Mouse (Mus musculus): ENCODE results near the gene Nmur2.

The Nmur2 gene

DNA sequence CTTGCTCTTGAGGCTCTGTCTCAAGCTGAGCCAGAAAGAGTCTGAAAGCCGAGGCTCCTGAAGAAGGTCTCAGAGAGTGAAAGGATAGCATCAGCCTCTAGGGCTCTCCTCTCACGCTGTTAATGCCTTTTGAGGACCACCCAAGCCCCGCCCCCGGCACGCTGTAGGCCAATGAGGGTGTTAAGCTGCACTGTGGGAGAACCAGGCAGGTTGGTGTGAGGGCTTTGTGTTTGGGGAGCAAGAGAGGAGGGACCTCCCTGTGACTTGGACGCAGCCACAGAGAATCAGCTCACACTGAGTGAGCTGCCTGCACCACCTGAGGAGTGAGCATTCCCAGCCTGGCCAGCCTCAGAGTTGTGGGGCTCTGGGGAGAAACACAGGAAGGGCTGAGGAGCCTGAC lies at the start of gene Nmur2:
Gene Nmur2, minus strand, starts transcription at position 94 of the 400 bp plus-strand sequence.
- DNase-seq (ENCODE audit: low spot score) = no peak

GRCm38 (mm10) chr11:56089127-56089689 lies 48.4 kb upstream of the Nmur2 start:
- no peak for DNase-seq (ENCODE audit: low spot score)

- DNase-seq (ENCODE audit: low spot score) = no peak
Measured at GRCm38 (mm10) chr11:56072131-56072530, 31.3 kb upstream of the Nmur2 start.

- DNase-seq (ENCODE audit: low spot score) = no peak
Measured at GRCm38 (mm10) chr11:56069658-56070057, 28.8 kb upstream of the Nmur2 start.

DNA sequence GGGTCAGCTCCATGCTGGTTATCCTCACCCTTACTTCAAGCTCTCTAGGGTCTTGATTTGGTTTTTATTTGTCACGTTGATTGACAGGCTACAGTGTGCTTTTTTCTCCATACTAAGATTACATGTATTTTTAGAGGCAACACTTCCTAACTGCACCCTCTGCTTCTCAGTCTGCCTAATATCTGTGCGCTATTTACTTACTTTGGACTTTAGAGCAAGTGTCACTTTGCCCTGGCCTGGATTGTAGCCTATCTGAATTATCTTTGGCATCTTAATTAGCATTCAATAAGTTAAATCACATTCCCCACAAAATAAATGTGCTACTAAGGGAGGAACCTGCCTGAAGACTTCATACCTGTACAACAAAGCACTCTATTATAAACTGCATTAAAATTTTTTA lies 24.3 kb upstream of the Nmur2 start:
- DNase-seq (ENCODE audit: low spot score) = no peak

DNA sequence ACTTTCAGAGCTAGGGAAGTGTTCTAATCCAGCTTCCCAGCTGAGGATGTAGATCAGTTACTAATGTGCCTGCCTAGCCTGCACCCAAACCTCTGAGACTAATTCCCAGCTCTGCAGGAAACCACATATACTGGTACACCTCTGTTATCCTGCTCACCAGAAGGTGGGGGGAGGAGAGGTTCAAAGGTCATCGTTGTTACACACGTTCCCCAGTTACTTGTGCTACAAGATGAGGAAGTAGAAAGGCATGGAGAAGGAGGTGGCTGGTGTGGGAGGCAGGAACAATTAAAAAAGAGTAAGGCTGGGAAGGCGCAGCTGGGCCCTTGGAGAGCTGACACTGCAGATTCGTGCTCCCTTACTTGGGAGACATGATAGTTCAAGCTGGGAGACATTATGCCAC lies 23.8 kb upstream of the Nmur2 start:
- DNase-seq (ENCODE audit: low spot score) = no peak

GRCm38 (mm10) chr11:56059236-56059635 lies 18.4 kb upstream of the Nmur2 start:
- no peak for DNase-seq (ENCODE audit: low spot score)

DNA sequence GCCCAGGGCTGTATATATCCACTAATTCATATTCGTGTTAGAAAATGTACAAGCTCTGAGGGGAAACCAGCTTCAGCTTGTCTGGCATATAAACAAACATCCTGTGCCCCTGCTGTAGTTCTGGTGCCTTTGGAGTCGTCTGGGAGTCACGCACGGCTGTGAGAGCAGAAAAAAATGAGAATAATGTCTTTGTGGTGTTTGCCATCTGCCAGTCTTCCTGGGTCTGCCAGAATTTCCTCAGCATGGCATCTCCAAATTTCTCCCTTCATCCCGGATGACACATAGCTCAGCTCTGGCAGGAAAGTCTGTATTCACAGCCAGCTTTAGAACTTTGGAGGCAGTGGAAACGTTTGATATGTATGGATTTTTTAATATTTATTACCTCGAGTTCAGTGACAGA lies 13.6 kb upstream of the Nmur2 start:
- DNase-seq (ENCODE audit: low spot score) = no peak

GRCm38 (mm10) chr11:56026854-56027253 lies 14.0 kb downstream of the Nmur2 start:
- DNase-seq (ENCODE audit: low spot score) = no peak

GRCm38 (mm10) chr11:56025746-56026570 lies 14.9 kb downstream of the Nmur2 start:
- no peak for DNase-seq (ENCODE audit: low spot score)

DNA sequence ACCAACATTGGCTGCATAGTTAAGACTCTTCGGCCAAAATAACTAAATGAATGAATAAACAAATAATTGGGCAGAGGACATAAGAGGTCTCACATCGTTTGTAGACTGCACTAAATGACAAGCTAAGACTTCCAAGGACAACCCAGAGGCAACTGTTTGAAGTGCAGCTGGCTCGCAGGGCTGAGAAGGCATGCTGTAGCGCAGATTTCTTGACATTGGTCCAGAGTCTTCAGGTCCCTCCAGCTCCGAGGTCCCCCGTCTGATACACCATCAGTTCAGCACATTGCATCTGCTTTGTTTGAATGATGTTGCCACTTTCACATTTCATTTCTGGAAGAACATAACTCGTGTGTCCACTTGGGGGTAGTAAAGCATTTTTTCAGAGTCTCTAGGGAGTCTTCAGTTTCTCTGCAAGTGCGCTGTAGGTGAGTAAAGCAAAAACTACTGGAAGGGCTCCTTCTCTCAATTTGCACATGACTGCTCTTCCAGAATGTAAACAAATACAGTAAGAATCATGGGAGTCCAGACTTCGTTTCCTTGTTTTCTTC lies 27.2 kb downstream of the Nmur2 start:
- DNase-seq (ENCODE audit: low spot score) = no peak

DNA sequence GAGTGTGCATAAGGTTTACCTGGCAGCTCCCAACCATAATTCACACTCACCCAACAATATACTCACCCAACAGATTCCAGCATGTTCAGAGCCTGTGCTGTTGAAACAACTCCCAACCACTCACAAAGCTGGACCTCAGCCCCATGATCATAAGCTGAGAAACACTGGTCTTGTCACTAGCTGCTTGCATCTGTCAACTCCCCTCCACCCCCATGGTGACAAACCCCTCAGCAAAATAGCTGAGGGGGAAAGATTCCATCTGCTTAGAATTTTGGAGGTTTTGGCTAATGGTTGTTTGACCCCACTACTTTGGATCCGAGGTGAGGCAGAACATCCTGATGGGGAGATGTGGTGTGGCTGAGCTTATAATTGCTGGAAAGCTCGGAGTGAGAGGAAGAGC lies 28.4 kb downstream of the Nmur2 start:
- no peak for DNase-seq (ENCODE audit: low spot score)

- no peak for DNase-seq (ENCODE audit: low spot score)
Measured at GRCm38 (mm10) chr11:56008277-56008676, 32.5 kb downstream of the Nmur2 start.

DNA sequence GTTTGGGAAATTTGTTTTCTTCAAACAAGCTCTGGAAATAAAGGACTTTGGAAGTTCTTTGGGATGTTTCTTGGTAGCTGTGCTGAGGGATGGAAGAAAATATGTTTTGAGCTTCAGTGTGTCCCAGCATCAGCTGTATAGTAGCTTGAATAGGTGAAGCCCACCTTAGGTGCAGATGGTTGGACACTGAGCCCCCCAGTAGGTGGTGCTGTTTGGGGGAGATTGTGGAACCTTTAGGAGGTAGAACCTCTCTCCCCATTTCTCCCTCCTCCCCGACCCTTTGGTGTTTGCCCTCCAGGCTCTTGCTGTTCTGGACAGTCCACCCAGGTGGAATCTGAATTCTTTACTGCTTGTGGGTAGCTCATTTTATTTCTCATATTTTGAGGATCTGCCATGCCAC lies 48.0 kb downstream of the Nmur2 start:
- no peak for DNase-seq (ENCODE audit: low spot score)

DNA sequence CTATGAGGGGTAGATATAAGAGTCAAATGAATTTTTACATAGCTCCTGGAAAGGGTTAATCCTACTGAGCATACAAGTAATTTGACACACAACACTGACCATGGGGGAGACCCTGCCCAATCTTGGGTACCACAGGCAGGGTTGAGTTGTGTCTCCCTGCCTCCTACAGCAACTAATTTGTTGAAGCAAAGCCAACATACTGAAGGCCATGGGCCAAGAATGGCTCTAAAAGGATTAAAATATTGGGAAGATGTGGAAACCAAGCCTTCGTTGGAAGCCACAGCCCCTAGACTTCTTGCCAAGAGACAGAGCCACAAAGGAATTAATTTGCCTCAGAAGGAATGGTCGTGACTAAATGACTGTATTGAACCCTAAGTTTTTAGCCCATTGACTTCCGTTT lies 48.7 kb downstream of the Nmur2 start:
- no peak for DNase-seq (ENCODE audit: low spot score)

- DNase-seq (ENCODE audit: low spot score) = no peak
Measured at GRCm38 (mm10) chr11:55991505-55992066, 49.2 kb downstream of the Nmur2 start.

DNA sequence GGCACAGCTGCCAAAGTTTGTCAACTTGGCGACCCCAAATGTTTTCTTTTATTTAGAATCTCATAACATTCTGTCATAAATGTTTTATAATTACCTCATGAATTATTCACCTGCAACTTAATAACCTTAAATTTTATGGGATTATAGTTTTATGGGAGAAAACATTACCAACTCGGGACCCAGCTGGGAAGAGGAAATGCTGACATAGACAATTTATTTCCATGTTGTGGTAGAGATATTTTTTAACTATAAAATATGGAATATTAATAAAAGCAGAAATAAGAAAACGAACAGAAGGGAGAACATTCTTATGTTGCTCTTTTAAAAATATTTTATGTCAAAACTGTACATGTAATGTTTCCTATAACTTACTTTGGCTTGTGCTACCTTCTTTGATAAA lies 56.2 kb downstream of the Nmur2 start:
- DNase-seq (ENCODE audit: low spot score) = no peak

GRCm38 (mm10) chr11:55981656-55982055 lies 59.2 kb downstream of the Nmur2 start:
- DNase-seq (ENCODE audit: low spot score) = no peak

DNA sequence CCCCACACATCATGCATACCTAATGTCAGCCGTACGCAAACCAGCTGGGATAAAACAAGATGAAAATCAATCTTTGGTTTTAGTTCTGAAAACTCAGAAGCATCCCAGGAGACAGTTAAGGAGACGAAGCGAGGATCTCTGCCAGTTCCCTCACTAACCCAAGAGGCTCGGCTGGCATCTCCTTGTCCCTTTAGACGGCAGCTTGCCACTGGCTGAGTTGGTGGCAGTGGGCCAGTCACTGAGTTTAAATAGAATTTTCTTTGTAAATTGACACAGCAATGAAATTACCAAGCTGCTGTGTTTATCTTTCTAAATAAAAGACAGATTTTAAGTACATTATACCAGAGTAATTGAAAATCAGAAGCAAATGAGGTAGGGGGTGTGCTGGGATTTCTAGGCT lies 62.7 kb downstream of the Nmur2 start:
- no peak for DNase-seq (ENCODE audit: low spot score)
